In genomic region chr12:73111561-73112325, GRCm38 (mm10) we compare ENCODE assay signal across 8 mouse cellular contexts. TPM values are rescaled to one million over a fixed set of nuclear protein-coding genes. Genes with fewer than 3 reads are reported as not detected.
DNase-seq lines count a peak whose midpoint lies in the region; ATAC-seq and TF ChIP-seq lines count a peak whose summit lies in the region.

No protein-coding gene starts in this region.

- peak overlapping the region; percentile 66 for H3K4me3 ChIP-seq in forebrain, embryonic 14.5 days (ENCODE audit: low read depth, low read length)
- H3K4me3 ChIP-seq in hindbrain, embryonic 15.5 days = peak overlapping the region; percentile 81
- H3K4me3 ChIP-seq in liver, embryonic 11.5 days (ENCODE audit: low read depth, low read length) = peak overlapping the region; percentile 66
- H3K4me3 ChIP-seq in myocyte = peak overlapping the region; percentile 99

- DNase-seq in left cerebral cortex, postnatal 4 days = peak; percentile 37
- DNase-seq in left cerebral cortex, adult 11 months (ENCODE audit: low spot score) = no peak
- peak; percentile 43 to 69 for DNase-seq in adrenal gland, postnatal 36 days
- DNase-seq in forebrain, embryonic 14.5 days (ENCODE audit: low spot score) = peak; percentile 50
- peak; percentile 50 for DNase-seq in liver, embryonic 11.5 days (ENCODE audit: low spot score)
- DNase-seq in T-cell, adult 2 months (ENCODE audit: low spot score) = no peak

- H3K9ac ChIP-seq in forebrain, embryonic 14.5 days (ENCODE audit: low read length) = peak overlapping the region; percentile 74
- H3K9ac ChIP-seq in hindbrain, embryonic 15.5 days = peak overlapping the region; percentile 46
- peak overlapping the region; percentile 51 for H3K9ac ChIP-seq in liver, embryonic 11.5 days (ENCODE audit: low read depth, low read length)

- H3K4me1 ChIP-seq in forebrain, embryonic 14.5 days (ENCODE audit: control insufficient read depth, insufficient read depth, low read length) = peaks cover 12% of the 10 kb centered on the region
- H3K4me1 ChIP-seq in hindbrain, embryonic 15.5 days (replicated peaks) = peaks cover 23% of the 10 kb centered on the region
- H3K4me1 ChIP-seq in liver, embryonic 11.5 days (replicated peaks; ENCODE audit: control insufficient read depth, insufficient read depth, low read length) = peaks cover 7% of the 10 kb centered on the region; the same call in 1 of the 2 replicates

- intact Hi-C loops in left cerebral cortex, postnatal 4 days (cut with DNase I) = no loop called here

- peak overlapping the region; percentile 93 for H3ac ChIP-seq in myocyte (ENCODE audit: control insufficient read depth, insufficient read length)

- H3K79me2 ChIP-seq in myocyte (ENCODE audit: control insufficient read depth, insufficient read depth) = peaks cover 61% of the 10 kb centered on the region

- peak; percentile 42 for TF ChIP-seq POLR2A in myocyte (IDR thresholded peaks at IDR 0.05; ENCODE audit: insufficient read length, low read depth)

- no peak overlapping the region for H3K27ac ChIP-seq in forebrain, embryonic 14.5 days (ENCODE audit: low read depth, low read length)
- H3K27ac ChIP-seq in hindbrain, embryonic 15.5 days (replicated peaks) = no peak overlapping the region
- H3K27ac ChIP-seq in liver, embryonic 11.5 days (ENCODE audit: low read depth, low read length) = no peak overlapping the region

- peak; percentile 51 for ATAC-seq in forebrain, embryonic 14.5 days
- peak; percentile 33; the same call in 1 of the 2 replicates for ATAC-seq in hindbrain, embryonic 15.5 days (ENCODE audit: low FRiP score, low read depth)
- ATAC-seq in liver, embryonic 11.5 days (replicated peaks; ENCODE audit: low FRiP score) = no peak; the same call in 1 of the 2 replicates

- no peaks in the 10 kb centered on the region for H3K9me3 ChIP-seq in forebrain, embryonic 14.5 days (replicated peaks; ENCODE audit: control insufficient read depth, low read length)
- no peaks in the 10 kb centered on the region for H3K9me3 ChIP-seq in hindbrain, embryonic 15.5 days
- H3K9me3 ChIP-seq in liver, embryonic 11.5 days (ENCODE audit: control insufficient read depth, low read length) = no peaks in the 10 kb centered on the region

- WGBS in forebrain, embryonic 14.5 days = 1% methylated on average over 44 of the region's 44 CpGs
- under 1% methylated on average over 44 of the region's 44 CpGs for WGBS in hindbrain, embryonic 15.5 days
- under 1% methylated on average over 44 of the region's 44 CpGs for WGBS in liver, embryonic 11.5 days

- no peaks in the 10 kb centered on the region for H3K36me3 ChIP-seq in forebrain, embryonic 14.5 days (ENCODE audit: control insufficient read depth, insufficient read depth, low read length)
- H3K36me3 ChIP-seq in hindbrain, embryonic 15.5 days = no peaks in the 10 kb centered on the region
- H3K36me3 ChIP-seq in liver, embryonic 11.5 days (ENCODE audit: control insufficient read depth, insufficient read depth, low read length) = no peaks in the 10 kb centered on the region
- H3K36me3 ChIP-seq in myocyte (ENCODE audit: control insufficient read depth, insufficient read depth) = peaks cover 14% of the 10 kb centered on the region

- H3K4me2 ChIP-seq in forebrain, embryonic 14.5 days (ENCODE audit: low read length) = peak overlapping the region; percentile 98
- H3K4me2 ChIP-seq in hindbrain, embryonic 15.5 days = peak overlapping the region; percentile 100
- H3K4me2 ChIP-seq in liver, embryonic 11.5 days = peak overlapping the region; percentile 86
- H3K4me2 ChIP-seq in myocyte (ENCODE audit: low read depth) = peak overlapping the region; percentile 80

- peaks cover 14% of the 10 kb centered on the region for H3K27me3 ChIP-seq in forebrain, embryonic 14.5 days (replicated peaks; ENCODE audit: control insufficient read depth, insufficient read depth, low read length)
- H3K27me3 ChIP-seq in hindbrain, embryonic 15.5 days = peaks cover 17% of the 10 kb centered on the region; the same call in 1 of the 2 replicates
- peaks cover 53% of the 10 kb centered on the region for H3K27me3 ChIP-seq in liver, embryonic 11.5 days (replicated peaks; ENCODE audit: control insufficient read depth, insufficient read depth, low read length)
- no peaks in the 10 kb centered on the region for H3K27me3 ChIP-seq in myocyte (ENCODE audit: control insufficient read depth, insufficient read depth, insufficient read length)

TF ChIP-seq in myocyte, 11 proteins besides CTCF, POLR2A, EP300 and RAD21:
- no peak for TF ChIP-seq POLR2AphosphoS2 (IDR thresholded peaks at IDR 0.05; ENCODE audit: insufficient read length, low read depth)
- TF ChIP-seq SRF (IDR thresholded peaks at IDR 0.05; ENCODE audit: control insufficient read depth, insufficient read length, low read depth) = no peak
- no peak for TF ChIP-seq TCF12 (IDR thresholded peaks at IDR 0.05; ENCODE audit: insufficient read depth, poor library complexity, severe bottlenecking)
- TF ChIP-seq MAX (IDR thresholded peaks at IDR 0.05; ENCODE audit: low read depth) = no peak
- no peak for TF ChIP-seq TCF3 (IDR thresholded peaks at IDR 0.05; ENCODE audit: insufficient read length, low read depth)
- no peak for TF ChIP-seq MYOG (IDR thresholded peaks at IDR 0.05; ENCODE audit: control insufficient read depth in 1 of 3, insufficient read depth in 1 of 3, insufficient read length in 2 of 3, low read depth in 2 of 3)
- no peak for TF ChIP-seq REST (IDR thresholded peaks at IDR 0.05; ENCODE audit: insufficient read depth, insufficient read length)
- no peak for TF ChIP-seq MYOD1 (IDR thresholded peaks at IDR 0.05; ENCODE audit: control insufficient read depth in 1 of 3, insufficient read length in 2 of 3, low read depth in 2 of 3)
- TF ChIP-seq USF1 (IDR thresholded peaks at IDR 0.05; ENCODE audit: low read depth) = no peak
- no peak for TF ChIP-seq CEBPB (IDR thresholded peaks at IDR 0.05; ENCODE audit: insufficient read depth, poor library complexity, severe bottlenecking)
- TF ChIP-seq E2F4 (IDR thresholded peaks at IDR 0.05; ENCODE audit: insufficient read depth) = no peak

RNA-seq across cellular contexts. Expression of gene Six4, which starts 1.5 kb away (rescaled TPM):
- under 1 TPM; 0.34 to 0.38 TPM for total RNA-seq in left cerebral cortex, postnatal 4 days (2021)
- total RNA-seq in adrenal gland, postnatal 36 days (2021) = 1 to 10 TPM in 1 of 2 experiments, under 1 TPM in 1; 0.95 to 1.4 TPM
- 0.39 and 0.43 TPM in 2 replicates for polyA plus RNA-seq in forebrain, embryonic 14.5 days (2014; fragmentation: Nextera tagmentation; extraction: Ambion mirVana)
- 0.43 and 0.47 TPM in 2 replicates for polyA plus RNA-seq in hindbrain, embryonic 15.5 days (2015; fragmentation: Nextera tagmentation; extraction: Ambion mirVana)
- 1.4 and 1.6 TPM in 2 replicates for polyA plus RNA-seq in liver, embryonic 11.5 days (2014; fragmentation: Nextera tagmentation; extraction: Ambion mirVana)
- 4.9 TPM for polyA plus RNA-seq in myocyte (2012; fragmentation: generic; extraction: Trizol)

RNA-seq across cellular contexts. Expression of gene Mnat1, which starts 11.8 kb away (rescaled TPM):
- total RNA-seq in left cerebral cortex, postnatal 4 days (2021) = 10 to 100 TPM; 15.6 to 16.5 TPM
- total RNA-seq in adrenal gland, postnatal 36 days (2021) = 10 to 100 TPM; 19.7 to 23.3 TPM
- polyA plus RNA-seq in forebrain, embryonic 14.5 days (2014; fragmentation: Nextera tagmentation; extraction: Ambion mirVana) = 24.5 and 26.7 TPM in 2 replicates
- polyA plus RNA-seq in hindbrain, embryonic 15.5 days (2015; fragmentation: Nextera tagmentation; extraction: Ambion mirVana) = 15.9 and 16.4 TPM in 2 replicates
- polyA plus RNA-seq in liver, embryonic 11.5 days (2014; fragmentation: Nextera tagmentation; extraction: Ambion mirVana) = 30.5 and 31.4 TPM in 2 replicates
- polyA plus RNA-seq in myocyte (2012; fragmentation: generic; extraction: Trizol) = 30.4 TPM

RNA-seq across cellular contexts. Expression of gene Six1, which starts 58.1 kb away (rescaled TPM):
- total RNA-seq in left cerebral cortex, postnatal 4 days (2021) = under 1 TPM; 0.66 to 0.87 TPM
- total RNA-seq in adrenal gland, postnatal 36 days (2021) = 1 to 10 TPM; 3.2 to 3.3 TPM
- 0.36 and 0.52 TPM in 2 replicates for polyA plus RNA-seq in forebrain, embryonic 14.5 days (2014; fragmentation: Nextera tagmentation; extraction: Ambion mirVana)
- 0.65 and 1.5 TPM in 2 replicates for polyA plus RNA-seq in hindbrain, embryonic 15.5 days (2015; fragmentation: Nextera tagmentation; extraction: Ambion mirVana)
- polyA plus RNA-seq in liver, embryonic 11.5 days (2014; fragmentation: Nextera tagmentation; extraction: Ambion mirVana) = 2.0 and 2.2 TPM in 2 replicates
- 71.7 TPM for polyA plus RNA-seq in myocyte (2012; fragmentation: generic; extraction: Trizol)

Comparison
In these comparisons a context has a peak if more than half of its experiments do, and no peak if none do; other contexts are left out.
1. DNase-seq: peak in left cerebral cortex, postnatal 4 days (single experiment), adrenal gland, postnatal 36 days (2 of 2), forebrain, embryonic 14.5 days (single experiment) and liver, embryonic 11.5 days (single experiment); none in left cerebral cortex, adult 11 months (single experiment) and T-cell, adult 2 months (single experiment).
2. RNA of gene Six1, which starts 58.1 kb away (polyA plus RNA-seq): 71.7 TPM in myocyte (single experiment); 2.0 to 2.2 TPM in liver, embryonic 11.5 days, 0.65 to 1.5 TPM in hindbrain, embryonic 15.5 days and 0.36 to 0.52 TPM in forebrain, embryonic 14.5 days; every median in the first group is over 10 times any median in the second.
3. Peak in every context shown above with its lines, with median percentiles within 50 percentile points of each other: H3K4me2 ChIP-seq, H3K4me3 ChIP-seq and H3K9ac ChIP-seq.